Comparison of ENCODE assay signal across 12 mouse cellular contexts in the genomic region with DNA sequence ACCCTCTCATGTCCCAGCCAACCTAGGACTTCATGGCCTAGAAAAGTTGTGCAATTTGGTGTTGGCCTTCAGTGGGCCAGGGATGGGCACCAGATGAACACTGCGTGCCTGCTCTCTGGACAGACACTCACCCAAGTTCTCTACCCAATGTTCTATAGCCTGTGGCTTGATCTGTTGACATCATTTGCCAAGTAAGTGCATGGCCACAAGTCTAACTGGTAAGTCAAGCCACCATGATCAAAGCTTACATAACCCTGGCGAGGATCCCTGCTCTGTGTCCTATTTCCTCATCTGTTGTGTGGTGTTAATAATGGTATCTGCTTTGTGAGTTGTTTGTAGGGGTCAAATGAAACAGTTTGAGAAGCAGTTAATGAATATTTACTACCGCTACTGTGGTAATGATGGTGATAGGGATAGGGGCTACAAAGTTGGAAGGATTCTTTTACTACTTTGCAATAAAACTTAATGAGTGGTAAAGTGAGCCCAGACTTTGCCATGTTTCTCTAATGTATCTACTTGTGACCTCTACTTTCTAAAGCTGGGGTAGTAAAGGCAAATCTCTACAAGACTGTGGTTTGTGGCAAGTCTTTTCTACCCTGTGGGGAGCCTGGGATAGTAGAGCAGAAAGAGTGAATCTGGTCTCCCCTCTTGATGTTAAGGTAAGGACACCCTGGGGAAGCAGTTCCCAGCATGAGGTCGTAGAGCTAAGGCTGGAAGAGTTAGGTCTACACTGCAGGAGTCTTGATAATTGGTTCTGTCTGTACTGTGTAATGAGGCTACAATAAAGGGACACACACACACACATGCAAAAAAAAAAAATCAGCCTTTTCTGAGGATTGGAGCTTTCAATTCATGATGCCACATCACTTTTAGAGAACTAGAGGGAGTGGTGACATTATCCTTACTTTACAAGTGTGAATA.
DNase-seq lines count a peak whose midpoint lies in the region; ATAC-seq lines count a peak whose summit lies in the region.
"Had no signal": no experiment of that assay in that cellular context is flagged by ENCODE, and none has a peak within 500 bp of the region (broad histone marks: within the 10 kb centered on the region; RNA-seq: fewer than 3 reads in every experiment).

No protein-coding gene starts in this region.

- H3K4me3 ChIP-seq in heart, embryonic 13.5 days, result no peak overlapping the region
- no peak overlapping the region for H3K4me3 ChIP-seq in limb, embryonic 11.5 days (ENCODE audit: low read depth, low read length)
- no peak overlapping the region for H3K4me3 ChIP-seq in limb, embryonic 10.5 days
- no peak overlapping the region for H3K4me3 ChIP-seq in limb, embryonic 12.5 days (replicated peaks)
- H3K4me3 ChIP-seq: limb, embryonic 13.5 days had no signal

- no peak for ATAC-seq in heart, embryonic 13.5 days (ENCODE audit: extremely low read depth, insufficient number of reproducible peaks, low FRiP score, low TSS enrichment)
- peak; percentile 57 for ATAC-seq in limb, embryonic 11.5 days (ENCODE audit: insufficient number of reproducible peaks, low FRiP score, low TSS enrichment, low read depth)
- ATAC-seq in limb, embryonic 12.5 days (ENCODE audit: insufficient number of reproducible peaks, insufficient read depth, low FRiP score, low TSS enrichment, low read depth), result peak; percentile 59; the same call in 1 of the 2 replicates

- no peaks in the 10 kb centered on the region for H3K27me3 ChIP-seq in heart, embryonic 13.5 days (replicated peaks)
- no peaks in the 10 kb centered on the region for H3K27me3 ChIP-seq in limb, embryonic 11.5 days (ENCODE audit: control insufficient read depth, insufficient read depth, low read length)
- no peaks in the 10 kb centered on the region for H3K27me3 ChIP-seq in limb, embryonic 10.5 days (ENCODE audit: low read depth, poor library complexity, severe bottlenecking)
- no peaks in the 10 kb centered on the region for H3K27me3 ChIP-seq in limb, embryonic 12.5 days
- H3K27me3 ChIP-seq: limb, embryonic 13.5 days; Patski had no signal

- intact Hi-C loops in heart, postnatal 36 days (cut with DNase I), result loop anchor here (5.0 kb wide), 2 partner anchors 43 to 308 kb away; no protein-coding TSS in a partner anchor

- H3K4me1 ChIP-seq in heart, embryonic 13.5 days, result peaks cover 19% of the 10 kb centered on the region
- H3K4me1 ChIP-seq in limb, embryonic 11.5 days (ENCODE audit: control insufficient read depth, insufficient read depth, low read length), result no peaks in the 10 kb centered on the region
- peaks cover 9% of the 10 kb centered on the region for H3K4me1 ChIP-seq in limb, embryonic 10.5 days
- peaks cover 5% of the 10 kb centered on the region; the same call in 1 of the 2 replicates for H3K4me1 ChIP-seq in limb, embryonic 12.5 days (replicated peaks)
- H3K4me1 ChIP-seq: limb, embryonic 13.5 days had no signal

- H3K36me3 ChIP-seq in heart, embryonic 13.5 days, result no peaks in the 10 kb centered on the region
- H3K36me3 ChIP-seq in limb, embryonic 11.5 days (ENCODE audit: control insufficient read depth, insufficient read depth, low read length), result no peaks in the 10 kb centered on the region
- H3K36me3 ChIP-seq in limb, embryonic 10.5 days, result no peaks in the 10 kb centered on the region
- H3K36me3 ChIP-seq in limb, embryonic 12.5 days, result no peaks in the 10 kb centered on the region
- H3K36me3 ChIP-seq: limb, embryonic 13.5 days had no signal

- DNase-seq in heart, postnatal 36 days, result no peak
- peak; percentile 35 for DNase-seq in limb, embryonic 11.5 days (ENCODE audit: low spot score)
- DNase-seq in limb, embryonic 10.5 days (ENCODE audit: low spot score), result no peak
- DNase-seq in fat pad, adult 2 months (ENCODE audit: extremely low read depth, low read depth, low spot score), result peak; percentile 96
- DNase-seq in ovary, postnatal 14 days (ENCODE audit: low spot score), result no peak
- DNase-seq: embryo, embryonic 11 days; kidney, adult 11 months; lung, adult 2 months had no signal

- peak overlapping the region; percentile 84; the same call in 1 of the 2 replicates for H3K27ac ChIP-seq in heart, embryonic 13.5 days (replicated peaks)
- H3K27ac ChIP-seq in limb, embryonic 11.5 days (replicated peaks; ENCODE audit: low read depth, low read length), result no peak overlapping the region
- no peak overlapping the region for H3K27ac ChIP-seq in limb, embryonic 10.5 days
- H3K27ac ChIP-seq in limb, embryonic 12.5 days, result no peak overlapping the region
- H3K27ac ChIP-seq: limb, embryonic 13.5 days had no signal

- H3K9me3 ChIP-seq in heart, embryonic 13.5 days, result no peaks in the 10 kb centered on the region
- no peaks in the 10 kb centered on the region for H3K9me3 ChIP-seq in limb, embryonic 11.5 days (ENCODE audit: control insufficient read depth, low read length)
- no peaks in the 10 kb centered on the region for H3K9me3 ChIP-seq in limb, embryonic 10.5 days (replicated peaks)
- no peaks in the 10 kb centered on the region for H3K9me3 ChIP-seq in limb, embryonic 12.5 days
- H3K9me3 ChIP-seq: limb, embryonic 13.5 days had no signal

- WGBS in heart, embryonic 13.5 days, result 83% methylated on average over 4 of the region's 4 CpGs
- WGBS in limb, embryonic 11.5 days, result 24% methylated on average over 4 of the region's 4 CpGs
- 46% methylated on average over 4 of the region's 4 CpGs for WGBS in limb, embryonic 10.5 days
- 28% methylated on average over 4 of the region's 4 CpGs for WGBS in limb, embryonic 12.5 days

- H3K9ac ChIP-seq in heart, embryonic 13.5 days, result no peak overlapping the region
- H3K9ac ChIP-seq in limb, embryonic 11.5 days (ENCODE audit: low read length), result no peak overlapping the region
- H3K9ac ChIP-seq in limb, embryonic 12.5 days (replicated peaks), result no peak overlapping the region
- H3K9ac ChIP-seq: limb, embryonic 13.5 days had no signal

- no peak overlapping the region for H3K4me2 ChIP-seq in heart, embryonic 13.5 days
- H3K4me2 ChIP-seq in limb, embryonic 11.5 days (ENCODE audit: low read depth, severe bottlenecking), result no peak overlapping the region
- no peak overlapping the region for H3K4me2 ChIP-seq in limb, embryonic 12.5 days
- H3K4me2 ChIP-seq: limb, embryonic 13.5 days had no signal

Comparison
In these comparisons a context has a peak if more than half of its experiments do, and no peak if none do; other contexts are left out.
1. DNase-seq: peak in limb, embryonic 11.5 days (single experiment) and fat pad, adult 2 months (single experiment); none in heart, postnatal 36 days (0 of 2), limb, embryonic 10.5 days (single experiment) and ovary, postnatal 14 days (single experiment).